Mouse (Mus musculus) lung, adult 18-20 months (tissue): ENCODE results near the gene Gpr33.
A peak's percentile ranks its signal among the peaks of the same experiment; 100 is the strongest.

Source experiments
- DNase-seq, 2 experiments: peaks; one replicate each; pipeline ENCODE4 v3.0.0; 2022; ENCODE audit warnings: mixed read lengths in 2 of 2

Gene Gpr33

DNA sequence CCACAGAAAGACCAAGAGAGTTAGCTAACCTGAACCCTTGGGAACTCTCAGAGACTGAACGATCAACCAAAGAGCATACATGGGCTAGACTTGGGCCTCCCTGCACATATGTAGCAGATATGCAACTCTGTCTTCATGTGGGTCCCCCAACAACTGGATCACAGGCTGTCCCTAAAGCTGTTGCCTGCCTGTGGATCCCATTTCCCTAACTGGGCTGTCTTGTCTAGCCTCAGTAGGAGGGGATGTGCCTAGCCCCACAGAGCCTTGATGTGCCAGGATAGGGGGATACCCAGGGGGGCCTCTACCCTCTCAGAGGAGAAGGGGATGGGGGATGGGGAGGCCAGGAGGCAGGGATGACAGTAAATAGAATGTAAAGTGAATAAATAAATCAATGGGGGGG lies 44.2 kb downstream of the Gpr33 start:
- DNase-seq = no peak

DNA sequence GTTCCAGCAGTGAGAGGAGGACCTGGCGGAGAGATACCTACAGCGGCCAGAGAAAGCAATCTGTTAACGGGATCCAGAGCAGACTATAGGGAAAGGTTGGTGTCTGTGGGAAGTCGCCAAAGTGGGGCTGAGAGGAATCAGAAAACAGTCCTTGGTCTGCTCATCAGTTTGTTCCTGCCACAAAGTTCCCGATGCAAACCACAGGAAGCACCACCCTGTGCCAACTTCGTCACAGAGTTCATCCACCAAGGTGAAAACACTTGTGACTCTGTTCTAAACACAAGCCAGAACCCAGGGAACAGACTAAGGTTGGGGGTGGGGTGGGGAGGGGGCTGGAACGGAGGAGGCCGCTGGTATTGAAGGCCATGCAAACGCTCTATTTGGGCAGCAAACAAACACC lies 51.3 kb downstream of the Gpr33 start:
- DNase-seq = peak in 1 of 2 experiments; percentile 13

DNA sequence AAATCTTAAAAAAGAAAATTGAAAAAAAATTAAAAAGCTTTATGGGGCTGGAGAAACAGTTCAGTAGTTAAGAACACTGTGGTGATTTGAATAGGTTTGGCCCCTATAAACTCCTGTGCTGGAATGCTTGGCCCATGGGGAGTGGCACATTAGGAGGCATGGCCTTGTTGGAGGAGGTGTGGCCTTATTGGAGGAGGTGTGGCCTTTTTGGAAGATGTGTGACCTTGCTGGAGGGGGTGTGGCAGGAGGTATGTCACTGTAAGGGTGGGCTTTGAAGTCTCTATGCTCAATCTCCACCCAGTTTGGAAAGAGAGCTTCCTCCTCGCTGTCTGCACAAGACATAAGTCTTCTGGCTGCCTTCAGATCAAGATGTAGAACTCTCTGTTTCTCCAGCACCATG lies 53.5 kb downstream of the Gpr33 start:
- no peak for DNase-seq
